Mouse (Mus musculus) cortical plate, adult 2 months (tissue): ENCODE measurements around the gene Nuf2.

Experiments
- CTCF ChIP-seq: fragments of 200-500 bp; IDR thresholded peaks from 2 replicates; pipeline ENCODE4 v1.5.1; 2011; ENCODE audit warnings: mild to moderate bottlenecking, control low read depth, low read length; ENCODE audit not compliant: insufficient read depth; ENCODE audit errors: extremely low read depth
- POLR2A ChIP-seq: fragments of 200-500 bp; IDR thresholded peaks from 2 replicates; pipeline ENCODE4 v1.6.1; 2011; ENCODE audit warnings: mild to moderate bottlenecking, low read length, control low read depth; ENCODE audit not compliant: insufficient read depth; ENCODE audit errors: extremely low read depth

DNA sequence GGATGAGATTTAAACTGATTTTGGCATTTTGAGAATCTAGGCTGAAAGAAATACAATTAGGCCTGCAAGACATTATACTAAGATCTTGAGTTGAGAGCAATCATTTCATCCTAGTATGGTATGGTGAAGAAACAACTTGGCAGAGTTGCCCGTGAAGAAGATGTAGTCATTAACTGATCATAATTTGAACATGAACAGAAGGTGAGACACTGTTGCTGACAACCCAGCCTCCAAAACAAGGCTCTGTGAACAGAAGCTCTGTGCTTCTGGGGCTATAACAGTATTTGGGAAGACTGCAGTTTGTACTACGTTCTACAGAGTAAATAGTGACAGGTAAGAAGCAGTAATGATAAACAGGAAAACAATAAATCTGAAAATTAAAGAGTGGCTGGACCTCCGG lies 28.4 kb downstream of the Nuf2 start:
- TF ChIP-seq CTCF, result no peak
- TF ChIP-seq POLR2A, result no peak
